Mouse (Mus musculus): ENCODE data around the gene Cyb5d2.

Gene Cyb5d2

DNA sequence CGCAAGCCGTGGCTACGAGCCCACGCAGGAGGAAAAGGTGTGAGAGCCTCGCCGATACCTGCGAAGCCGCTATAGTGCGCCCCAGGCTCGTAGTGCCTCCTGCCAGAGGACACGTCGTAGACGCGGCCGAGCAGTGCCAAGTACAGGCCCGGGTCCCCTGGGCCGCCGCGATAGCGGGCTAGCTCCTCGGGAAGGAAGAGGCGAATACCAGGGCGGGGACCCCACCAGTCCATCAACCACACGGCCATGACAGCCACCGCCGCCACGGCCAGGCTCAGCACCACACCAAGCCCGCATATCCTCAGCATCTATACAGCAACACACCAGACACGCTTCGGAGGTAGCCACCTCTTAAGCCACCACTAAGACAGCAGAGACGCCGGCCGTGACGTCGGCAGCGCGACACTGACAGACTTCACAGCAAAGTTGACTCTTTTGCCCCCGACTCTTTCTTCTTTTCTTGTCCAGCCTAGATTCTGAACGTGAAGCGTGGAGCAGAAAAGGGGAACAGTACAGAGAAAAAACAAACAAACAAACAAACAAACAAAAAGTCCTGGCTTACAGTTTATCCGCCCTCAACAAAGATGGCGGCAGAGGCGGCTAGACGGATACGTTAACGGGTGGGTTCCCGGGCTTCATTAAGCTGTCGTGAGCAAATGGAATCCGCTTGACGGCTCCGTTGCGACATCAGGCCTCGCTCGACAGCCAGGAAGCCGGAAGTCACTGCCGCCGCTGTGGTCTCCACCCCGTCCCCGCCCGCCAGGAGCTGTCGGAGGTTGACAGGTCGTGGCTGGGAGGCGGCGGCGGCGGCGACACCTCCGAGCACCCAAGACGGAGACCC, at the start of gene Cyb5d2, which contains the start of gene Zzef1:
TSS of gene Cyb5d2 (minus strand) at position 688 of the 841 bp plus-strand sequence.
TSS of gene Zzef1 (plus strand) at position 772 of the 841 bp plus-strand sequence.
- peak; percentile 88 to 93 for DNase-seq (ENCODE audit: low spot score in 2 of 2)

DNA sequence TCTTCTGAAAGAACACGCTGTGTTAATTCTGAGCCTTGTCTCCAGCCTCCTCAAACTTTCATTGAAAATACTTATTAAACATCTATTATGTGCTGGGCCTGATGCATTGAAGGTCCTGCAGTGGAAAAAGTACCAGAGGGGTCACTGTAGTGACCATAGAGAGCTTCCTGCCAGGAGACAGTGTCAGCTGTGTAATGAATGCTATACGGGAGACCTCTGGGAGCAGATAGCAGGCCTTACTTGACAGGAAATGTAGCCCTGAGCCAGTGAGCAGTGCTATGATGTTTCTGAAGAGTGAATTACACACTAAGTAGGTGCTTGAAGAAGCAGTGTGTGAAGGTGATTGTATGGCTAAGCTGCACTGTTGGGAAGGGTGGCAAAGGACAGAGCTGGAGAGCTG, 49.6 kb upstream of the Cyb5d2 start:
- no peak for DNase-seq (ENCODE audit: low spot score in 2 of 2)

GRCm38 (mm10) chr11:72843576-72843975, 47.6 kb upstream of the Cyb5d2 start:
- DNase-seq (ENCODE audit: low spot score in 2 of 2) = no peak

GRCm38 (mm10) chr11:72842731-72843130, 46.8 kb upstream of the Cyb5d2 start:
- DNase-seq (ENCODE audit: low spot score in 2 of 2) = no peak

DNA sequence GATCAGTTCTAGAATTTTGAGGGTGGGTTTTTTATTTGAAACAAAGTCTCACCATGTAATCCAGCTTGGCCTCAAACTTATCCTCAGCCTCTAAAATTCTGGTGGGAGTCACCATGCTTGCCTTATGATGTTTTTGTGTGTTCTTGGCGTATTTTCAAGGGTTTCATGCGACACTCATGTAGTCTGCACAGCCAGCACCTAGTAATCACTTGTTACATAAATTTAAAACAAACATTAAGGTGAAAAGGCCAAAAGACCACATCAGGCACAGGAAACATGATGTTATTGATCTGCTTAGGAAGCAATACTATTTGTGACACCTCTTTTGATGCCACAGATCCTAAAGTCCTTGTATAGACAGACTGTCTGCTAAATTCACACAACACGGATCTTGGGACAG, 33.9 kb upstream of the Cyb5d2 start:
- no peak for DNase-seq (ENCODE audit: low spot score in 2 of 2)

DNA sequence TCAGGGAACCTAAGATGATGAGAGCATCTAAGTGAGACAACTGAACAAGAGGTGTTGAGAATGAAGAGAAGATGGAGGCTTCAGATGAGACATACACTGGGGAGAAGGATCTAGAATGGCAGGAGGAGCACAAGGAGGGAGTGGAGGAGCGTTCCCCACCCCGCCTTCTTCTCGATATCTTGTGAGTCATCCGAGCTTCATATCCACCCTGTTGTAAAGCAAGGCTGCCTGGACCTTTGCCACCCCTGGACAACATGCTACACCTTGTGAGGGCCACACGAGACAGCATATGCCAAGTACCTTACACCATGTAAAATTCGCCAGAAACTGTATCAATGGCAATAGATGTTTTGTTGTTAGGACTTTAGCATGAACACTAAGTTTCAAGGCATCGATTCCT, 25.1 kb upstream of the Cyb5d2 start:
- no peak for DNase-seq (ENCODE audit: low spot score in 2 of 2)

- no peak for DNase-seq (ENCODE audit: low spot score in 2 of 2)
Measured at GRCm38 (mm10) chr11:72818067-72818466, 22.1 kb upstream of the Cyb5d2 start.

DNA sequence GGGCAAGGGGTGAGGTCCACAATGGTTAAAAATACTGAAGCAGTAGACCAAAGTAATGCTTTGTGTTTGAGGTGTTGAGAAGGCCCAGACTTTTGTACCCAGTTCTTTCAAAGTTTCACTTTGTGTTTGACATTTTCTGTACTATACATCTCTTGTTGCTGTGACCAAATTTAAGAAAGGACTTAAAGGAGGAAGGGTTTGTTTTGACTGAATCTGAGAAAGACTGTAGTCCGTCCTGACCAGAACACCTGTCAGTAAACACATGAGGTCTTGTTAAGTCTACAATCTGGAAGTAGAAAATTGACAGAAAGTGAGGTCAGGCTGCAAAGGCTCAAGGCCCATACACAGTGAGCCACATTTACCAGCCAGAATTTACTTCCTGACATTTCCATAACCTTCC, 20.9 kb upstream of the Cyb5d2 start:
- no peak for DNase-seq (ENCODE audit: low spot score in 2 of 2)

GRCm38 (mm10) chr11:72814188-72814587, 18.2 kb upstream of the Cyb5d2 start:
- DNase-seq (ENCODE audit: low spot score in 2 of 2) = no peak

DNA sequence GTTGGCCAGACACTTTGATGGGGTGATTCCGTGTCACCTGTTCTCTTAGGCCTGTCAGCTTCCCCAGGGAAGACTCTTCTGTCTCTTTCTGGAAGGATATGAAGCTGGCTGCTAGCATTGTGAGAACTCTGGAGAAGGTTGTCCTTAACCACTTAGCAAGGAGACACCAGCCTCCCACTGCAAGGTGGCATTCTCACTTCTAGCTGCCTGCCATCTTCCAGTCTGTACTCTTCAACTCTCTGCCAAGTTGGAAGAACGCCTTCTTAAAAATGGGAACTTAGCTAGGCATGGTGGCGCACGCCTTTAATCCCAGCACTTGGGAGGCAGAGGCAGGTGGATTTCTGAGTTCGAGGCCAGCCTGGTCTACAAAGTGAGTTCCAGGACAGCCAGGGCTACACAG, 17.7 kb upstream of the Cyb5d2 start:
- no peak for DNase-seq (ENCODE audit: low spot score in 2 of 2)

DNA sequence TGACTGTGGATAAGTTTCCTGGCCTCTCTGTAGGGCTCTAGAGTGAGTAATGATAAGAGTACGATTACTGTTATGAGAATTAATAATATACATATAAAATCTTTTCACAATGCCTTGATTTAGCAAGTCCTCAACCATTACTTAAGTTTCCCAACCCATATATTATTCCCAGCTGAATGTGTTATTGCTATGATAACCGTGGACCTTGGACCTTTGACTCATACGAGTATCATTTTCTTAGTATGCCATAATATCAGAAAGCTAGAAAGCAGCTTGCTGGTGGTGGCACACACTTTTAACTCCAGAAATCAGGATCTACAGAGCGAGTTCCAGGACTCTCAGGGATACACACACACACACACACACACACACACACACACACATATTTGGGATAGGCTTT, 12.1 kb upstream of the Cyb5d2 start:
- no peak for DNase-seq (ENCODE audit: low spot score in 2 of 2)

- no peak for DNase-seq (ENCODE audit: low spot score in 2 of 2)
Measured at GRCm38 (mm10) chr11:72806556-72806955, 10.6 kb upstream of the Cyb5d2 start.

DNA sequence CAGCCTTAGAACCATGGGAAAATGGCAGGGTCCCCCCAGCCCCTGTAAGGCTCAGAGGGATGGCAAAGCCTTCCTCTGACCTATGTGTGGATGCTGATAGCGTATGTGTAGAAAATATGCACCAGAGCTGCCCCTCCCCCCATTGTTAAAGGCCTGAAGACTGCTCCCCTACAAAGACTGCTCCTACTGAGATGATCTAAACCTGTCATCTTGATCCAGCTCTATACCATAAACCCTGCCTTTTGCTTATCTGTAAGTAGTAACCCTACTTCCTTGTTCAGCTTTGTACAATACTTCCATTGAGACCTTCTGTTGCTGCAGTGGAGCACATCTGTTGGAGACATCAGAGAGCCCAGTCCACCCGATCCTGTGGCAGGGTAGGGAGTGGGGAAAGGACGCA, 9.3 kb upstream of the Cyb5d2 start:
- no peak for DNase-seq (ENCODE audit: low spot score in 2 of 2)

GRCm38 (mm10) chr11:72804586-72804985, 8.6 kb upstream of the Cyb5d2 start:
- no peak for DNase-seq (ENCODE audit: low spot score in 2 of 2)

DNA sequence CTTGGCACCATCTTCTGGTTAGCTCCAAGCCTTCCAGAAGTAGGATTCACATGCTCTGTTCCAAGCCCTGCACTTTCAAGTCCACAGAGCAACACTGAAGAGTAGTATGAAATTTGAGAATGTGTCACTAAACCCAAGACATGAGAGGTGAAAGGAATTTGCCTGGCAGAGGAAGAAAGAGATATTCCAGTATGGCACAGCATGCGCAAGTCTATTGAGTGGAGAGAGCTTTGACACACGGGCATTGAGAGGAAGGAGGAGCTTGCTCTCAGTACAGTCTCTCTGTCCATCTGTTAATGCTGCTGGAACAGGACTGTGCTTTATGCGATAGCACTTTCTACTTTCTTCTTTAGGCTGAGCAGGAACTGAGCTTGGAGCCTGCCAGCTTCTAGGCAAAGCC, 7.1 kb upstream of the Cyb5d2 start:
- no peak for DNase-seq (ENCODE audit: low spot score in 2 of 2)

DNA sequence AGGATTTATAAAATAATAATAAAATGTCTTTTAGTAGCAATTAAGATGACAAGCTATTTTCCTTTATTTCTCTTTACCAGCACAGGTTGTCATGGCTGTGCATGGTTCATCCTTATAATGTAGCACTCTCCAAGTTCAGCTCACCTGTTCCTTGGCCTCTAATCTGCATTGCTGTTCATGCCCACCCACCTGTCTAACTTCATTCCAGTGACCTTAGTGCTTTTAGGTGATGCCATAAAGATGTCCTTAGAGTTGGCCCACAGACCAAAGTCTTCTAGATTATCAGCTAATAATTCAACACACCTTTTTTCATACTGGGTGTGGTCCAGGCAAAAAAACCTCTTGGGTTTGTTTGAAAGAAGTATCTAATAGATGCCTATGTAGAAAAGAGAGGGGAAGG, 5.2 kb upstream of the Cyb5d2 start:
- DNase-seq (ENCODE audit: low spot score in 2 of 2) = no peak

GRCm38 (mm10) chr11:72798112-72798511, 2.2 kb upstream of the Cyb5d2 start:
- no peak for DNase-seq (ENCODE audit: low spot score in 2 of 2)

GRCm38 (mm10) chr11:72796773-72797338, 914 bp upstream of the Cyb5d2 start:
- DNase-seq (ENCODE audit: low spot score in 2 of 2) = no peak

GRCm38 (mm10) chr11:72796296-72796687, 350 bp upstream of the Cyb5d2 start:
- no peak for DNase-seq (ENCODE audit: low spot score in 2 of 2)

- DNase-seq (ENCODE audit: low spot score in 2 of 2) = no peak
Measured at GRCm38 (mm10) chr11:72795149-72795454, 840 bp downstream of the Cyb5d2 start.

DNA sequence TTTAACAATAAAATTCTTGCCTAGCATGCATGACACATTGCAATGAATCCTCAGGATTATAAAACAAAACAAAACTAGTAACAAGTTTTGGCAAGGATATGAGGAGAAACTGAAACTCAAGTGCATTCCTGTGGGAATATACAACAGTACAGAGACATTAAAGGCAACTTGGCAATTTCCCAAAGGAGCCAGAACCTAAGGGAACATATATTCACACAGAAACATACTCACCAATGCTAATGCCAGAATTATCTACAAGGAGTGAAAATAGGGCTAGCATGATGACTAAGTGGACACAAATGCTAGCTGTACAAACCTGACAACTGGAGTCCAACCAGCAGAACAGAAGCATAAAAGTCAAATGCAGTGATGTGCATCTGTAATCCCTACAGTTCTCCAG, 3.9 kb downstream of the Cyb5d2 start:
- no peak for DNase-seq (ENCODE audit: low spot score in 2 of 2)

- no peak for DNase-seq (ENCODE audit: low spot score in 2 of 2)
Measured at GRCm38 (mm10) chr11:72782503-72782902, 13.4 kb downstream of the Cyb5d2 start.

- DNase-seq (ENCODE audit: low spot score in 2 of 2) = no peak
Measured at GRCm38 (mm10) chr11:72782103-72782502, 13.8 kb downstream of the Cyb5d2 start.

- no peak for DNase-seq (ENCODE audit: low spot score in 2 of 2)
Measured at GRCm38 (mm10) chr11:72778957-72779356, 17.0 kb downstream of the Cyb5d2 start.
